Mouse (Mus musculus): ENCODE measurements around the gene Nat14.

Nat14 gene

GRCm38 (mm10) chr7:4953815-4954445 is 32.1 kb downstream of the Nat14 start:
- no peak for DNase-seq

GRCm38 (mm10) chr7:4957361-4957760 is 35.5 kb downstream of the Nat14 start:
- DNase-seq = no peak

DNA sequence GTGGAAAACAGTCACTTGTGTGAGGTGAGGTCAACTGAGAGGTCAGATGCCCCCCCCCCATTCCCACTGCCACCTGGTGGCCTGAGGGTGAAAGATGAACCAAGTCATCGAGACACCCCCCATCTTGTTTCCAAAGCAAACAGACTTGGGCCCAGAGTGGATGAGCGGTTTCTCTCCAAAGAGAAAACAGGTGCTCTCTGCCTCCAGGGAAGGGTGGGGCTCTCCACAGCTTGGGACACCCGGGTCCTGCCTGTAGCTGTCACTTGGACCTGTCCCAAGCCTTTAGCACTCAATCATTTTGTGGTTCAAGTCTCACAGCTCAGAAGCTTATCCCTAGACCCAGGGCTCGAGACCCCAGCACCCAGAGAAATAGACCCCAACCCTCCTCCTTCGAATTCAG is 41.7 kb downstream of the Nat14 start:
- no peak for DNase-seq

DNA sequence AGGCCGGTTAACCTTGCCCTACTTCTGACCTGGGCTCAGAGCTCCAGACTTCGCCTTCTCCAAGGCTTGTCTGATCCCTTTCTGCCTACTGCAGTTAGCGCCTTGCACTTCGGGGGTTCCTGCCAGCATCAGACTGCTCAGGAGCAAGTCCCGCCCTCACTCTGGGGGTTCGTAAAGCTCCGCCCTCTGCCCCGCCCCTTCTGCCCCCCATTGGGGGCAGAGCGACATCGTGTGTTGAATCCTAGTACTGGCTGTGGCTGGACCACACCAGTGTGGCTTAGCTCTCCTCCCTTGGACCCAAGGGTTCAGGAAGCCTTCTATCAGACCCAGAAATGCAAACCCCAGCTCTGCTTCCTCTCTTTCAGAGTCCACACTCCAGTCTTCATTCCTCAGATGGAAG is 42.4 kb downstream of the Nat14 start, which contains the start of gene Sbk2:
Sbk2 (minus strand) TSS at position 135 of the 400 bp plus-strand sequence.
- peak; percentile 43 for DNase-seq

DNA sequence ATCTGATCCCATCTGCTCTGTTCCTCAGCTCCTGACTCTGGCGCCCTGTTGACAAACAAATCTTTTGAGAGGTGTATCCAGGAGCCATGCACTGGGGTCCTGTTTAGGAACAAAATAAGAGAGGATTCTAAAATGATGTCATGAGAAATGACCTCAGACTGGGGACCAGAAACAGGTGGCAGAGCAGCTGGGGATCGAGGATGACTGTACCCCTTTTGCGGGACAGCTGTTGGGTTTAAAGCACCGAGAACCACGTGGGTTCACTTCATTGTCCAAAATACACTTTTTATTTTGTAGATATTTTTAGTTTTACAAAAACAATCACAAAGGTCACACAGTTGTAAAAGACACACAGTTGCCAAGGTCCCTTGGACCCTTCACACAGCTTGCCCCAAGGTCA is 43.2 kb downstream of the Nat14 start:
- DNase-seq = no peak

- no peak for DNase-seq
Observed at GRCm38 (mm10) chr7:4971068-4971467, 49.2 kb downstream of the Nat14 start, which contains the start of gene Sbk3. Gene Sbk3, minus strand, starts transcription at chr7:4971168.

- DNase-seq = no peak
Observed at GRCm38 (mm10) chr7:4971710-4972109, 49.9 kb downstream of the Nat14 start.

GRCm38 (mm10) chr7:4972321-4973047 is 50.7 kb downstream of the Nat14 start:
- DNase-seq = no peak
